Mouse (Mus musculus): ENCODE data around the gene Msi2.

Msi2 gene

GRCm38 (mm10) chr11:88541666-88542639 lies 176.4 kb downstream of the Msi2 start:
- no peak for DNase-seq (ENCODE audit: low read depth, low spot score)

- DNase-seq (ENCODE audit: low read depth, low spot score), result no peak
Observed at GRCm38 (mm10) chr11:88539637-88540478, 178.5 kb downstream of the Msi2 start.

- DNase-seq (ENCODE audit: low read depth, low spot score), result peak; percentile 52
Observed at GRCm38 (mm10) chr11:88538710-88539340, 179.5 kb downstream of the Msi2 start.

- DNase-seq (ENCODE audit: low read depth, low spot score), result no peak
Observed at GRCm38 (mm10) chr11:88537344-88537743, 181.0 kb downstream of the Msi2 start.

GRCm38 (mm10) chr11:88536861-88537260 lies 181.5 kb downstream of the Msi2 start:
- no peak for DNase-seq (ENCODE audit: low read depth, low spot score)

GRCm38 (mm10) chr11:88534331-88534929 lies 183.9 kb downstream of the Msi2 start:
- peak; percentile 79 for DNase-seq (ENCODE audit: low read depth, low spot score)

- DNase-seq (ENCODE audit: low read depth, low spot score), result no peak
Observed at GRCm38 (mm10) chr11:88532016-88532415, 186.3 kb downstream of the Msi2 start.

- no peak for DNase-seq (ENCODE audit: low read depth, low spot score)
Observed at GRCm38 (mm10) chr11:88530032-88530431, 188.3 kb downstream of the Msi2 start.

GRCm38 (mm10) chr11:88528522-88529101 lies 189.7 kb downstream of the Msi2 start:
- no peak for DNase-seq (ENCODE audit: low read depth, low spot score)

GRCm38 (mm10) chr11:88526711-88527110 lies 191.6 kb downstream of the Msi2 start:
- DNase-seq (ENCODE audit: low read depth, low spot score), result peak; percentile 60

GRCm38 (mm10) chr11:88524790-88525575 lies 193.3 kb downstream of the Msi2 start:
- no peak for DNase-seq (ENCODE audit: low read depth, low spot score)

- no peak for DNase-seq (ENCODE audit: low read depth, low spot score)
Observed at GRCm38 (mm10) chr11:88524437-88524789, 193.9 kb downstream of the Msi2 start.

- DNase-seq (ENCODE audit: low read depth, low spot score), result no peak
Observed at GRCm38 (mm10) chr11:88523921-88524320, 194.4 kb downstream of the Msi2 start.

GRCm38 (mm10) chr11:88523511-88523910 lies 194.8 kb downstream of the Msi2 start:
- no peak for DNase-seq (ENCODE audit: low read depth, low spot score)

- no peak for DNase-seq (ENCODE audit: low read depth, low spot score)
Observed at GRCm38 (mm10) chr11:88522114-88522513, 196.2 kb downstream of the Msi2 start.

- DNase-seq (ENCODE audit: low read depth, low spot score), result no peak
Observed at GRCm38 (mm10) chr11:88520951-88521730, 197.2 kb downstream of the Msi2 start.

GRCm38 (mm10) chr11:88518361-88518760 lies 200.0 kb downstream of the Msi2 start:
- no peak for DNase-seq (ENCODE audit: low read depth, low spot score)

GRCm38 (mm10) chr11:88516596-88517485 lies 201.5 kb downstream of the Msi2 start:
- no peak for DNase-seq (ENCODE audit: low read depth, low spot score)

All from ES-CJ7 (cell line).